Mouse (Mus musculus): ENCODE data around the gene Mif4gd.

The Mif4gd gene

GRCm38 (mm10) chr11:115613138-115613945 lies 573 bp upstream of the Mif4gd start:
- DNase-seq (ENCODE audit: low read depth, low spot score): no peak

GRCm38 (mm10) chr11:115612059-115612409 lies 735 bp downstream of the Mif4gd start:
- DNase-seq (ENCODE audit: low read depth, low spot score): no peak

GRCm38 (mm10) chr11:115611173-115611572 lies 1.6 kb downstream of the Mif4gd start:
- no peak for DNase-seq (ENCODE audit: low read depth, low spot score)

- DNase-seq (ENCODE audit: low read depth, low spot score): no peak
These were observed 3.2 kb downstream of the Mif4gd start for GRCm38 (mm10) chr11:115609576-115609975.

GRCm38 (mm10) chr11:115608421-115609399 lies 4.1 kb downstream of the Mif4gd start:
- peak; percentile 71 for DNase-seq (ENCODE audit: low read depth, low spot score)

GRCm38 (mm10) chr11:115606733-115607132 lies 6.0 kb downstream of the Mif4gd start:
- DNase-seq (ENCODE audit: low read depth, low spot score): no peak

DNA sequence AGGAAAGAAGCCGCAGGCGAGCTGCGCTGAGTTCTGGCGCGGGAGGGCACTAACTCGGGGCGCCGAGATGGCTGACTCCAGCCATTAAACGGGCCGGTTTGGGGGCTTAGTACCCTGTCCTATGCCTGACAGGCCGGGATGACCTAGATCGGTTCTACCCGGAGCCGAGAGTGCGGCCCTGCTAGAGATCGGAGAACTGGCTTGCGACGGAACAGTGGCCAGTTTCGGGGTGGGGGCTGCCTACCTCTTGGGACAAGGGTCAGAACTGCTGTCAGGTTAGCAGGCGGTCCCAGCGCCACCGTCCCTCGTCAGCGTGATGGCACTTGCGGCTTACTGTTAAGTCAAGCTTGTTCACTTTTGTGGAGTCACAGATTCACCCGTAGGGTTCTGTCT lies 8.5 kb downstream of the Mif4gd start:
- no peak for DNase-seq (ENCODE audit: low read depth, low spot score)

- DNase-seq (ENCODE audit: low read depth, low spot score): peak; percentile 87
These were observed 9.1 kb downstream of the Mif4gd start, which contains the start of the genes Mrps7 and Gga3 for GRCm38 (mm10) chr11:115603476-115604303. Gene Mrps7 (plus strand): TSS chr11:115603925. Gene Gga3 (minus strand): TSS chr11:115604051.

DNA sequence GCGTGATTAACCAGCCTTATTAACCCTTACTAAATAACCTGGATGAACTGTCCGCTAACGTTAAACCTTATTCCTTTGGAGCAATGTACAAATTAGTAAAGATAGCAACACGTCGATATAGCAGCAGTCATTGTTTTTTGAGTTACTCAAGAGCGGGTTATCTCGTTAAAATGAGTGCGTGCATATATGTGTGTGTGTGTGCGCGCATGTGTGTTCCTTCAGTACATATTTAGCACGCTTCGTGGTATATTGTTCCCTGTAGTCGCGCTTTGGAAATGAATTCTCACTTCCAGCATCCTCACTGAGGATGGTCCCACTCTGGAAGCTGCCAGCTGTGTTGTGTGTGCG lies 9.7 kb downstream of the Mif4gd start:
- no peak for DNase-seq (ENCODE audit: low read depth, low spot score)

GRCm38 (mm10) chr11:115601174-115601573 lies 11.6 kb downstream of the Mif4gd start:
- no peak for DNase-seq (ENCODE audit: low read depth, low spot score)

DNA sequence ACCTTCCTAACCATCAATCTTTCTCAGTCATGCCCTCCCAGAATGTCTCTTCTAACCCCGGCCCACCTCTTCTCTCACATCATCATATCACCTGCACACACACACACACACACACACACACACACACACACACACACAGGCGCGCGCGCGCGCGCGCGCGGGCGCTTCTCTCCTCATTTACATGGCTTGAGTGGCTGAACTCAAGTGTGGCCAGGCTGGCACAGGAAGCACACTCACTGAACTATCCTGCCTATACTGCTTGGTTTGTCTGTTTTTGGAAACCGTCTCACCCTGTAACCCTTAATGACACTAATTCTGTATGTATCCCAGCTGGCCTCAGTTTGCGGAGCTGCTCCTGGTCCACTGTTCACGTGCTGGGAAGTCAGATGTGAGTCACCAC lies 12.0 kb downstream of the Mif4gd start:
- DNase-seq (ENCODE audit: low read depth, low spot score): no peak

DNA sequence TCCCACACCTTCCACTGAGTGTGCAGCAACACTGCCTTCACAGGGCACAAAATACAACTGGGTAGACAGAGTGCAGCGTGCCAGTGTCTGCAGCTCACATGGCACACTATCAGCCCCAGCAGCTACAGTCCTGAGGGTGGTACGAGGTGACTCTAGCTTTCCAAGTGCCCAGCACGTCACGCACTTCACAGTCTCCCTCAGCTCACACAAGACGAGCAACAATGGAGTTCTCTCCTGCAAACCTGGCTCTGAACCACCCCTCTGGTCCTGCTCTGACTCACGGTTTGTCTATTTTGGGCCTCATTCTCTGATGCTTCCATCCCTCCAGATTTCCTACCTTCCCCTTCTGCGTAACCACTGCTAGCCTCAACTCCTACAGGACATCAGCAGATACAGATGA lies 13.0 kb downstream of the Mif4gd start:
- DNase-seq (ENCODE audit: low read depth, low spot score): no peak

- no peak for DNase-seq (ENCODE audit: low read depth, low spot score)
These were observed 14.5 kb downstream of the Mif4gd start for GRCm38 (mm10) chr11:115598309-115598708.

DNA sequence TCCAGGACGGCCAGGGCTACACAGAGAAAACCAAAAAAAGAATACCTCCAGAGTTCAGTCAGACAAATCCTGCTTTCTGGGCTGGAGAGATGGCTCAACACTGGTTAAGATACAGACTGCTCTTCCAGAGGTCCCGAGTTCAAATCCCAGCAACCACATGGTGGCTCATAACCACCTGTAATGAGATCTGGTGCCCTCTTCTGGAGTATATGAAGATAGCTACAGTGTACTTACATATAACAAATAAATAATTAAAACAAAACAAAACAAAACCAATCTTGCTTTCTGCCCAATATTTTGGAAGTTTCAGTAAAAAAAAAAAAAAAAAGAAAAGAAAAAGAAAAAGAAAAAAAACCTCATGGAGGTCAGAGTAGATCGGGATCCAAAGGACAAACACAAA lies 17.6 kb downstream of the Mif4gd start:
- no peak for DNase-seq (ENCODE audit: low read depth, low spot score)

GRCm38 (mm10) chr11:115590526-115591075 lies 22.2 kb downstream of the Mif4gd start:
- no peak for DNase-seq (ENCODE audit: low read depth, low spot score)

- no peak for DNase-seq (ENCODE audit: low read depth, low spot score)
These were observed 24.8 kb downstream of the Mif4gd start for GRCm38 (mm10) chr11:115587984-115588383.

- no peak for DNase-seq (ENCODE audit: low read depth, low spot score)
These were observed 26.4 kb downstream of the Mif4gd start for GRCm38 (mm10) chr11:115586403-115586802.

- DNase-seq (ENCODE audit: low read depth, low spot score): no peak
These were observed 27.1 kb downstream of the Mif4gd start for GRCm38 (mm10) chr11:115585573-115586100.

GRCm38 (mm10) chr11:115584376-115585073 lies 28.2 kb downstream of the Mif4gd start:
- no peak for DNase-seq (ENCODE audit: low read depth, low spot score)

GRCm38 (mm10) chr11:115582913-115583606 lies 29.7 kb downstream of the Mif4gd start:
- DNase-seq (ENCODE audit: low read depth, low spot score): no peak

Data from retina, postnatal 7 days (tissue).